Mouse (Mus musculus): ENCODE results near the gene Asprv1. TPM values are rescaled to one million over a fixed set of nuclear protein-coding genes. Genes with fewer than 3 reads are reported as not detected.

Gene Asprv1
- total and polyA plus RNA-seq, 3 experiments: 0.33 TPM; not detected in 2

GRCm38 (mm10) chr6:86667061-86667460, 39.1 kb downstream of the Asprv1 start:
- TF ChIP-seq TAL1 (conservative IDR thresholded peaks at IDR 0.05; ENCODE audit: low read depth, low read length) (no peak), POLR2AphosphoS5 (IDR thresholded peaks at IDR 0.05; ENCODE audit: insufficient replicate concordance, low read depth, low read length) (no peak), GATA2 (IDR thresholded peaks at IDR 0.05; ENCODE audit: borderline replicate concordance, low read depth, low read length) (no peak), GATA1 (IDR thresholded peaks at IDR 0.05; ENCODE audit: borderline replicate concordance, low read length) (no peak), CTCF (IDR thresholded peaks at IDR 0.05; ENCODE audit: low read depth, low read length) (no peak)
- Histone ChIP-seq H3K4me3 (ENCODE audit: low read depth, low read length) (peak overlapping the region; percentile 54; the same call in 1 of the 2 replicates), H3K36me3 (replicated peaks) (peaks cover 58% of the 10 kb centered on the region), H3K9me3 (replicated peaks) (no peaks in the 10 kb centered on the region), H3K4me1 (ENCODE audit: insufficient read depth, low read depth, low read length) (peaks cover 58% of the 10 kb centered on the region), H3K27me3 (ENCODE audit: insufficient read depth, low read length) (no peaks in the 10 kb centered on the region)
- ATAC-seq (ENCODE audit: extremely low read depth, insufficient number of reproducible peaks, low FRiP score, poor library complexity, severe bottlenecking) (no peak), DNase-seq (ENCODE audit: low spot score) (no peak)

GRCm38 (mm10) chr6:86668580-86669239, 40.7 kb downstream of the Asprv1 start, which contains the start of gene Mxd1:
Gene Mxd1, minus strand, starts transcription at chr6:86669161.
- Histone ChIP-seq H3K36me3 (replicated peaks) (peaks cover 59% of the 10 kb centered on the region), H3K27me3 (ENCODE audit: insufficient read depth, low read length) (no peaks in the 10 kb centered on the region), H3K9me3 (replicated peaks) (no peaks in the 10 kb centered on the region), H3K4me3 (ENCODE audit: low read depth, low read length) (peak within 1 kb of the TSS; percentile 86), H3K4me1 (ENCODE audit: insufficient read depth, low read depth, low read length) (peaks cover 55% of the 10 kb centered on the region)
- DNase-seq (ENCODE audit: low spot score) (no peak), ATAC-seq (ENCODE audit: extremely low read depth, insufficient number of reproducible peaks, low FRiP score, poor library complexity, severe bottlenecking) (no peak)
- TF ChIP-seq POLR2AphosphoS5 (IDR thresholded peaks at IDR 0.05; ENCODE audit: insufficient replicate concordance, low read depth, low read length): no peak
- no peak for TF ChIP-seq TAL1 (conservative IDR thresholded peaks at IDR 0.05; ENCODE audit: low read depth, low read length)
- TF ChIP-seq GATA2 (IDR thresholded peaks at IDR 0.05; ENCODE audit: borderline replicate concordance, low read depth, low read length): no peak
- TF ChIP-seq GATA1 (IDR thresholded peaks at IDR 0.05; ENCODE audit: borderline replicate concordance, low read length): no peak
- no peak for TF ChIP-seq CTCF (IDR thresholded peaks at IDR 0.05; ENCODE audit: low read depth, low read length)

DNA sequence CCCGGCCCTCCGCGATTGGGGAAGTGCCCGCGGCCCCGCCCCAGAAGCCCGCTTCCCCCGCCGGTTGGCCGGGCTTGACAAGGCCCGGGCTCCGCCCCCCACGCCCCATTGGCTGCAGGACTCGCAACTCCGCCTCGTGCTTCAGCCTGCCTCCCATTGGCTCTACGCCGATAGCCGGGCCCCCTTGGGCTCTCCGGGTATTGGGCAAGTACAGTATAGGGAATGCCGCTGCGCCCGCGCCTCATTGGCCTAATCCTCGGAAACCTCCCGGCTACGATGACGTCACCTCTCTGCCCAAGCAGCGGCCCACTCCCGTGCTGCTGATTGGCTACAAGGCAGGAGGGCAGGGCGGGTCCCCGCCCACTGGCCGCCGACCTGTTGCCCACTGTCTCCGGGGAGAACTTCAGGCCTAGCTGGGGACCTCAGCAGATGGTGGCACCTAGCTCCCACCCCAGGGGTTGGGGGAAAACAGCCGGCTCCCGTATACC, 41.3 kb downstream of the Asprv1 start:
- TF ChIP-seq POLR2AphosphoS5 (IDR thresholded peaks at IDR 0.05; ENCODE audit: insufficient replicate concordance, low read depth, low read length) (no peak), GATA2 (IDR thresholded peaks at IDR 0.05; ENCODE audit: borderline replicate concordance, low read depth, low read length) (no peak), GATA1 (IDR thresholded peaks at IDR 0.05; ENCODE audit: borderline replicate concordance, low read length) (no peak), TAL1 (conservative IDR thresholded peaks at IDR 0.05; ENCODE audit: low read depth, low read length) (no peak), CTCF (IDR thresholded peaks at IDR 0.05; ENCODE audit: low read depth, low read length) (no peak)
- ATAC-seq (ENCODE audit: extremely low read depth, insufficient number of reproducible peaks, low FRiP score, poor library complexity, severe bottlenecking): peak; percentile 97
- H3K4me3 ChIP-seq (ENCODE audit: low read depth, low read length): peak overlapping the region; percentile 86
- H3K36me3 ChIP-seq (replicated peaks): peaks cover 58% of the 10 kb centered on the region
- H3K9me3 ChIP-seq (replicated peaks): no peaks in the 10 kb centered on the region
- DNase-seq (ENCODE audit: low spot score): peak; percentile 100
- H3K4me1 ChIP-seq (ENCODE audit: insufficient read depth, low read depth, low read length): peaks cover 53% of the 10 kb centered on the region
- no peaks in the 10 kb centered on the region for H3K27me3 ChIP-seq (ENCODE audit: insufficient read depth, low read length)

- no peak for ATAC-seq (ENCODE audit: extremely low read depth, insufficient number of reproducible peaks, low FRiP score, poor library complexity, severe bottlenecking)
Measured at GRCm38 (mm10) chr6:86670873-86671272, 42.9 kb downstream of the Asprv1 start.

GRCm38 (mm10) chr6:86678341-86678740, 50.4 kb downstream of the Asprv1 start:
- H3K9me3 ChIP-seq (replicated peaks): no peaks in the 10 kb centered on the region
- H3K36me3 ChIP-seq (replicated peaks): peaks cover 93% of the 10 kb centered on the region
- ATAC-seq (ENCODE audit: extremely low read depth, insufficient number of reproducible peaks, low FRiP score, poor library complexity, severe bottlenecking): no peak
- TF ChIP-seq TAL1 (conservative IDR thresholded peaks at IDR 0.05; ENCODE audit: low read depth, low read length) (no peak), GATA2 (IDR thresholded peaks at IDR 0.05; ENCODE audit: borderline replicate concordance, low read depth, low read length) (no peak), GATA1 (IDR thresholded peaks at IDR 0.05; ENCODE audit: borderline replicate concordance, low read length) (no peak), CTCF (IDR thresholded peaks at IDR 0.05; ENCODE audit: low read depth, low read length) (no peak), POLR2AphosphoS5 (IDR thresholded peaks at IDR 0.05; ENCODE audit: insufficient replicate concordance, low read depth, low read length) (no peak)
- peaks cover 16% of the 10 kb centered on the region for H3K4me1 ChIP-seq (ENCODE audit: insufficient read depth, low read depth, low read length)
- no peaks in the 10 kb centered on the region for H3K27me3 ChIP-seq (ENCODE audit: insufficient read depth, low read length)
- no peak overlapping the region for H3K4me3 ChIP-seq (ENCODE audit: low read depth, low read length)
- no peak for DNase-seq (ENCODE audit: low spot score)

More at GRCm38 (mm10) chr6:86670873-86671272, 42.9 kb downstream of the Asprv1 start:
- peaks cover 66% of the 10 kb centered on the region for H3K36me3 ChIP-seq (replicated peaks)
- H3K9me3 ChIP-seq (replicated peaks): no peaks in the 10 kb centered on the region
- DNase-seq (ENCODE audit: low spot score): peak; percentile 55
- H3K4me1 ChIP-seq (ENCODE audit: insufficient read depth, low read depth, low read length): peaks cover 39% of the 10 kb centered on the region
- no peaks in the 10 kb centered on the region for H3K27me3 ChIP-seq (ENCODE audit: insufficient read depth, low read length)
- TF ChIP-seq GATA2 (IDR thresholded peaks at IDR 0.05; ENCODE audit: borderline replicate concordance, low read depth, low read length) (no peak), CTCF (IDR thresholded peaks at IDR 0.05; ENCODE audit: low read depth, low read length) (peak; percentile 86)
- H3K4me3 ChIP-seq (ENCODE audit: low read depth, low read length): no peak overlapping the region

Other genes with a start within 250 kb of the Asprv1 start
- gene Pcyox1, start 231.0 kb upstream of the Asprv1 start, total RNA-seq (2014; fragmentation: Nextera tagmentation): 55.5 and 72.3 TPM in 2 replicates
- gene Pcyox1, start 231.0 kb upstream of the Asprv1 start, total RNA-seq (2017): 31.4 and 44.7 TPM in 2 replicates
- gene Pcyox1, start 231.0 kb upstream of the Asprv1 start, polyA plus RNA-seq (2012): 41.4 and 44.9 TPM in 2 replicates
- 141 and 165 TPM in 2 replicates for gene Tia1, start 223.9 kb upstream of the Asprv1 start, total RNA-seq (2014; fragmentation: Nextera tagmentation)
- 82.2 and 84.0 TPM in 2 replicates for gene Tia1, start 223.9 kb upstream of the Asprv1 start, total RNA-seq (2017)
- gene Tia1, start 223.9 kb upstream of the Asprv1 start, polyA plus RNA-seq (2012): 20.1 and 25.4 TPM in 2 replicates
- not detected in 2 replicates for gene Gm44790, start 201.5 kb upstream of the Asprv1 start, total RNA-seq (2014; fragmentation: Nextera tagmentation)
- gene Gm44790, start 201.5 kb upstream of the Asprv1 start, total RNA-seq (2017): 0.87 TPM in 1 of 2 replicates, not detected in the other
- 0.78 TPM in 1 of 2 replicates, not detected in the other for gene Gm44790, start 201.5 kb upstream of the Asprv1 start, polyA plus RNA-seq (2012)
- 33.0 and 37.6 TPM in 2 replicates for gene C87436, start 189.8 kb upstream of the Asprv1 start, total RNA-seq (2014; fragmentation: Nextera tagmentation)
- 22.3 and 23.2 TPM in 2 replicates for gene C87436, start 189.8 kb upstream of the Asprv1 start, total RNA-seq (2017)
- gene C87436, start 189.8 kb upstream of the Asprv1 start, polyA plus RNA-seq (2012): 4.4 and 7.0 TPM in 2 replicates
- 190 and 191 TPM in 2 replicates for gene Pcbp1, start 101.8 kb upstream of the Asprv1 start, total RNA-seq (2014; fragmentation: Nextera tagmentation)
- 94.9 and 101 TPM in 2 replicates for gene Pcbp1, start 101.8 kb upstream of the Asprv1 start, total RNA-seq (2017)
- gene Pcbp1, start 101.8 kb upstream of the Asprv1 start, polyA plus RNA-seq (2012): 1,039 and 1,367 TPM in 2 replicates
- 47.4 and 72.4 TPM in 2 replicates for gene Mxd1, start 41.0 kb downstream of the Asprv1 start, total RNA-seq (2014; fragmentation: Nextera tagmentation)
- gene Mxd1, start 41.0 kb downstream of the Asprv1 start, total RNA-seq (2017): 104 and 116 TPM in 2 replicates
- 4.8 and 6.6 TPM in 2 replicates for gene Mxd1, start 41.0 kb downstream of the Asprv1 start, polyA plus RNA-seq (2012)
- 87.0 and 90.8 TPM in 2 replicates for gene Snrnp27, start 56.4 kb downstream of the Asprv1 start, total RNA-seq (2014; fragmentation: Nextera tagmentation)
- gene Snrnp27, start 56.4 kb downstream of the Asprv1 start, total RNA-seq (2017): 84.4 and 85.9 TPM in 2 replicates
- 167 and 193 TPM in 2 replicates for gene Snrnp27, start 56.4 kb downstream of the Asprv1 start, polyA plus RNA-seq (2012)
- 20.5 and 23.6 TPM in 2 replicates for gene Gmcl1, start 105.2 kb downstream of the Asprv1 start, total RNA-seq (2014; fragmentation: Nextera tagmentation)
- gene Gmcl1, start 105.2 kb downstream of the Asprv1 start, total RNA-seq (2017): 18.3 and 21.3 TPM in 2 replicates
- 17.6 and 22.7 TPM in 2 replicates for gene Gmcl1, start 105.2 kb downstream of the Asprv1 start, polyA plus RNA-seq (2012)
- gene Anxa4, start 165.4 kb downstream of the Asprv1 start, total RNA-seq (2014; fragmentation: Nextera tagmentation): 0.68 and 3.5 TPM in 2 replicates
- 12.0 and 15.6 TPM in 2 replicates for gene Anxa4, start 165.4 kb downstream of the Asprv1 start, total RNA-seq (2017)
- gene Anxa4, start 165.4 kb downstream of the Asprv1 start, polyA plus RNA-seq (2012): 1.0 TPM in 2 replicates
- 181 and 183 TPM in 2 replicates for gene Aak1, start 221.4 kb downstream of the Asprv1 start, total RNA-seq (2014; fragmentation: Nextera tagmentation)
- 14.6 and 15.8 TPM in 2 replicates for gene Aak1, start 221.4 kb downstream of the Asprv1 start, total RNA-seq (2017)
- gene Aak1, start 221.4 kb downstream of the Asprv1 start, polyA plus RNA-seq (2012): 36.3 and 41.0 TPM in 2 replicates